Mouse (Mus musculus): Measurements from ENCODE around the gene Dhx37. TPM values are rescaled to one million over a fixed set of nuclear protein-coding genes. Genes with fewer than 3 reads are reported as not detected.

Gene Dhx37
- total RNA-seq, 2 experiments from 2014 or later, result 4.3 to 4.4 TPM

- TF ChIP-seq CTCF (IDR thresholded peaks at IDR 0.05), result no peak
- DNase-seq, result no peak
- Histone ChIP-seq H3K4me3 (no peak overlapping the region), H3K27ac (no peak overlapping the region)
- intact Hi-C loops (cut with DNase I), result no loop called here
Observed at GRCm38 (mm10) chr5:125467261-125467660, 33.3 kb upstream of the Dhx37 start.

- no peak for DNase-seq
- no peak for TF ChIP-seq CTCF (IDR thresholded peaks at IDR 0.05)
- intact Hi-C loops (cut with DNase I), result no loop called here
- no peak overlapping the region for H3K4me3 ChIP-seq
- no peak overlapping the region for H3K27ac ChIP-seq
Observed at GRCm38 (mm10) chr5:125466483-125466882, 32.6 kb upstream of the Dhx37 start.

- intact Hi-C loops (cut with DNase I), result loop anchor here (1.0 kb wide), 1 partner anchor 10 kb away; the partner anchor contains the start of gene Aacs
- H3K27ac ChIP-seq, result peak overlapping the region; percentile 65
- peak; percentile 96 for DNase-seq
Observed at GRCm38 (mm10) chr5:125465701-125466106, 31.8 kb upstream of the Dhx37 start.

GRCm38 (mm10) chr5:125465192-125465591 is 31.3 kb upstream of the Dhx37 start:
- Histone ChIP-seq H3K4me3 (peak overlapping the region; percentile 56), H3K27ac (peak overlapping the region; percentile 32; the same call in 1 of the 2 replicates)
- no peak for TF ChIP-seq CTCF (IDR thresholded peaks at IDR 0.05)
- intact Hi-C loops (cut with DNase I), result loop anchor here (1.0 kb wide), 1 partner anchor 10 kb away; the partner anchor contains the start of gene Aacs
- DNase-seq, result no peak

More at GRCm38 (mm10) chr5:125465701-125466106, 31.8 kb upstream of the Dhx37 start:
- H3K4me3 ChIP-seq, result peak overlapping the region; percentile 56
- no peak for TF ChIP-seq CTCF (IDR thresholded peaks at IDR 0.05)

GRCm38 (mm10) chr5:125461868-125462445 is 28.0 kb upstream of the Dhx37 start:
- no peak overlapping the region for H3K4me3 ChIP-seq
- intact Hi-C loops (cut with DNase I), result loop anchor here (5.0 kb wide), 2 partner anchors 50 to 80 kb away; no protein-coding TSS in a partner anchor
- peak; percentile 71 for DNase-seq
- no peak overlapping the region for H3K27ac ChIP-seq
- TF ChIP-seq CTCF (IDR thresholded peaks at IDR 0.05), result peak; percentile 64

- H3K4me3 ChIP-seq, result no peak overlapping the region
- DNase-seq, result no peak
- intact Hi-C loops (cut with DNase I), result loop anchor here (5.0 kb wide), 2 partner anchors 48 to 78 kb away; no protein-coding TSS in a partner anchor
- peak; percentile 21; the same call in 1 of the 2 replicates for TF ChIP-seq CTCF (IDR thresholded peaks at IDR 0.05)
- no peak overlapping the region for H3K27ac ChIP-seq
Observed at GRCm38 (mm10) chr5:125460574-125460973, 26.7 kb upstream of the Dhx37 start.

- H3K4me3 ChIP-seq, result no peak overlapping the region
- no peak for TF ChIP-seq CTCF (IDR thresholded peaks at IDR 0.05)
- intact Hi-C loops (cut with DNase I), result no loop called here
Observed at GRCm38 (mm10) chr5:125457538-125457937, 23.6 kb upstream of the Dhx37 start.

GRCm38 (mm10) chr5:125456100-125456499 is 22.2 kb upstream of the Dhx37 start:
- no peak overlapping the region for H3K27ac ChIP-seq
- DNase-seq, result no peak
- no peak for TF ChIP-seq CTCF (IDR thresholded peaks at IDR 0.05)
- no peak overlapping the region for H3K4me3 ChIP-seq
- intact Hi-C loops (cut with DNase I), result no loop called here

More at GRCm38 (mm10) chr5:125457538-125457937, 23.6 kb upstream of the Dhx37 start:
- no peak overlapping the region for H3K27ac ChIP-seq
- DNase-seq, result no peak

GRCm38 (mm10) chr5:125452573-125452972 is 18.7 kb upstream of the Dhx37 start:
- Histone ChIP-seq H3K27ac (no peak overlapping the region), H3K4me3 (no peak overlapping the region)
- intact Hi-C loops (cut with DNase I), result no loop called here
- no peak for TF ChIP-seq CTCF (IDR thresholded peaks at IDR 0.05)
- DNase-seq, result no peak

GRCm38 (mm10) chr5:125449306-125449705 is 15.4 kb upstream of the Dhx37 start:
- no peak for DNase-seq
- TF ChIP-seq CTCF (IDR thresholded peaks at IDR 0.05), result no peak
- Histone ChIP-seq H3K27ac (no peak overlapping the region), H3K4me3 (no peak overlapping the region)
- intact Hi-C loops (cut with DNase I), result no loop called here

- DNase-seq, result no peak
- TF ChIP-seq CTCF (IDR thresholded peaks at IDR 0.05), result no peak
- Histone ChIP-seq H3K27ac (no peak overlapping the region), H3K4me3 (no peak overlapping the region)
- intact Hi-C loops (cut with DNase I), result no loop called here
Observed at GRCm38 (mm10) chr5:125448631-125449030, 14.7 kb upstream of the Dhx37 start.

GRCm38 (mm10) chr5:125448026-125448425 is 14.1 kb upstream of the Dhx37 start:
- Histone ChIP-seq H3K4me3 (no peak overlapping the region), H3K27ac (no peak overlapping the region)
- intact Hi-C loops (cut with DNase I), result no loop called here
- DNase-seq, result no peak
- no peak for TF ChIP-seq CTCF (IDR thresholded peaks at IDR 0.05)

GRCm38 (mm10) chr5:125446344-125446743 is 12.4 kb upstream of the Dhx37 start:
- H3K4me3 ChIP-seq, result no peak overlapping the region
- no peak overlapping the region for H3K27ac ChIP-seq
- no peak for DNase-seq
- no peak for TF ChIP-seq CTCF (IDR thresholded peaks at IDR 0.05)
- intact Hi-C loops (cut with DNase I), result no loop called here

- no peak for TF ChIP-seq CTCF (IDR thresholded peaks at IDR 0.05)
- DNase-seq, result no peak
- no peak overlapping the region for H3K27ac ChIP-seq
- H3K4me3 ChIP-seq, result no peak overlapping the region
- intact Hi-C loops (cut with DNase I), result no loop called here
Observed at GRCm38 (mm10) chr5:125444554-125444953, 10.6 kb upstream of the Dhx37 start.
